Mouse (Mus musculus) heart, embryonic 13.5 days (tissue): ENCODE results near the gene Stpg1. TPM values are rescaled to one million over a fixed set of nuclear protein-coding genes. Genes with fewer than 3 reads are reported as not detected.

Source experiments
- ATAC-seq: fragments of 200-750 bp; cut with Nextera tagmentation; 2 replicates; pipeline ENCODE4 v1.8.0; 2017; ENCODE audit warnings: moderate TSS enrichment; ENCODE audit not compliant: insufficient number of reproducible peaks, low FRiP score, low TSS enrichment; ENCODE audit errors: extremely low read depth
- H3K27ac ChIP-seq: fragments of 300-500 bp; sonication (generic); replicated peaks from 2 replicates; pipeline ENCODE4 v1.5.1; 2015; ENCODE audit warnings: moderate library complexity, mild to moderate bottlenecking, inconsistent platforms
- H3K27me3 ChIP-seq: fragments of 300-500 bp; sonication (generic); replicated peaks from 2 replicates; pipeline ENCODE4 v1.6.1; 2015; ENCODE audit warnings: mild to moderate bottlenecking, inconsistent platforms
- H3K36me3 ChIP-seq: fragments of 300-500 bp; sonication (generic); 2 replicates; pipeline ENCODE4 v1.6.1; 2015; ENCODE audit warnings: mild to moderate bottlenecking, inconsistent platforms
- H3K4me1 ChIP-seq: fragments of 300-500 bp; sonication (generic); 2 replicates; pipeline ENCODE4 v1.6.1; 2015; ENCODE audit warnings: inconsistent platforms
- H3K4me2 ChIP-seq: fragments of 300-500 bp; sonication (generic); 2 replicates; pipeline ENCODE4 v1.6.1; 2015; ENCODE audit warnings: inconsistent platforms, mild to moderate bottlenecking, moderate library complexity
- H3K4me3 ChIP-seq: fragments of 300-500 bp; sonication (generic); 2 replicates; pipeline ENCODE4 v1.5.1; 2015; ENCODE audit warnings: moderate library complexity, mild to moderate bottlenecking, inconsistent platforms
- H3K9ac ChIP-seq: fragments of 300-500 bp; sonication (generic); 2 replicates; pipeline ENCODE4 v1.6.1; 2015; ENCODE audit warnings: inconsistent platforms, mild to moderate bottlenecking, moderate library complexity
- H3K9me3 ChIP-seq: fragments of 300-500 bp; sonication (generic); 2 replicates; pipeline ENCODE4 v1.6.1; 2016; ENCODE audit warnings: inconsistent platforms
- WGBS: fragments of 180-500 bp; shearing (Covaris S2); methylation state at CpG from one replicate; pipeline ENCODE4 v1.1.7; 2015; ENCODE audit warnings: mixed read lengths; 5-methylcytosine and 5-hydroxymethylcytosine counted together
- polyA plus RNA-seq: library from polyadenylated mRNA; unstranded; fragments of >200 nt; fragmentation: Nextera tagmentation; extraction: Ambion mirVana; gene quantifications from 2 replicates; pipeline ENCODE4 v1.2.1, GENCODE M21; 2015

Stpg1 gene
- polyA plus RNA-seq, 1 experiment from 2014 or later: 0.32 TPM

DNA sequence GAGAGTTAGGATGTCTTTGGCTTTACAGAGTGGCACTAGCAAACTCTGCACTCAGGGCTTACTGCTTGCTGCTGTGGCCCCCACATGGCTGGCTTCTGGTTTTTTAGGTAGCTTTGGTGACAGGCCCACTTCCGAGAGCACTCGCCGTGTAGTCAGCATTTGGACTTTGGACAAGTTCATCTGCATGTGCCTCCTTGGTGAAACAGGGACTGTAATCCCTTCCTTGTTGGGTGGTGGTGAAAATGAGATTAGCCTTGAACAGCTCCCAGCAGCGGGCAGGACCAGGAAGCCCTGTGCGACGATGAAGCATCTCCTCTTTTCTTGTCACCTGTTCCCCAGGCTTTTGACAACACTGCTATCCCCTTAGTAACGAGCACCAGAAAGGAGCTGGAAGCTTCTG lies 19.3 kb downstream of the Stpg1 start:
- no peak overlapping the region for H3K4me2 ChIP-seq
- no peaks in the 10 kb centered on the region for H3K4me1 ChIP-seq
- H3K36me3 ChIP-seq: no peaks in the 10 kb centered on the region
- no peak overlapping the region for H3K4me3 ChIP-seq
- no peaks in the 10 kb centered on the region; the same call in 1 of the 2 replicates for H3K9me3 ChIP-seq
- ATAC-seq: no peak
- no peak overlapping the region for H3K27ac ChIP-seq
- peaks cover 25% of the 10 kb centered on the region for H3K27me3 ChIP-seq
- 83% methylated on average over 7 of the region's 7 CpGs for WGBS
- H3K9ac ChIP-seq: no peak overlapping the region

DNA sequence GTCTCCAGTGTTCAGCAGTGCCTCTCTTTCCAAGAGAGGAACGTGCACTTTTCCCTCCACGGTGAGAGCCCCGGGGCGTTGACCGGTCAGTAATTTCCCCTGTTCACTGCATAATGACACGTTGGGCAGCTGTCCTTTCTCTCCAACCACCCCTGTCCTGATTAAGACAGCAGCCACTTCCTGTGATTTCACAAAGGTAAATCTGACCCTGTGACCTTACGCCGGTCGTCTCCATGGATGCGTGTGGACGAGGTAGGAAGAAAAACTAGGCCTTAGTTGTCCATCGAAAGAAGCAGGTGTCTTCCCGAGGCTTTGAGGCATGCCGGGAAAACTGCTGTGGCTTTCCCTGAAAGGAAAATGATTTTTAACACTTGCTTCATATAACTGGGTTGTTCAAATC lies 20.3 kb downstream of the Stpg1 start:
- peaks cover 23% of the 10 kb centered on the region for H3K27me3 ChIP-seq
- no peaks in the 10 kb centered on the region; the same call in 1 of the 2 replicates for H3K9me3 ChIP-seq
- no peak for ATAC-seq
- no peak overlapping the region for H3K9ac ChIP-seq
- H3K4me1 ChIP-seq: no peaks in the 10 kb centered on the region
- no peak overlapping the region for H3K4me2 ChIP-seq
- H3K36me3 ChIP-seq: no peaks in the 10 kb centered on the region
- H3K27ac ChIP-seq: no peak overlapping the region
- 62% methylated on average over 14 of the region's 14 CpGs for WGBS
- no peak overlapping the region for H3K4me3 ChIP-seq

DNA sequence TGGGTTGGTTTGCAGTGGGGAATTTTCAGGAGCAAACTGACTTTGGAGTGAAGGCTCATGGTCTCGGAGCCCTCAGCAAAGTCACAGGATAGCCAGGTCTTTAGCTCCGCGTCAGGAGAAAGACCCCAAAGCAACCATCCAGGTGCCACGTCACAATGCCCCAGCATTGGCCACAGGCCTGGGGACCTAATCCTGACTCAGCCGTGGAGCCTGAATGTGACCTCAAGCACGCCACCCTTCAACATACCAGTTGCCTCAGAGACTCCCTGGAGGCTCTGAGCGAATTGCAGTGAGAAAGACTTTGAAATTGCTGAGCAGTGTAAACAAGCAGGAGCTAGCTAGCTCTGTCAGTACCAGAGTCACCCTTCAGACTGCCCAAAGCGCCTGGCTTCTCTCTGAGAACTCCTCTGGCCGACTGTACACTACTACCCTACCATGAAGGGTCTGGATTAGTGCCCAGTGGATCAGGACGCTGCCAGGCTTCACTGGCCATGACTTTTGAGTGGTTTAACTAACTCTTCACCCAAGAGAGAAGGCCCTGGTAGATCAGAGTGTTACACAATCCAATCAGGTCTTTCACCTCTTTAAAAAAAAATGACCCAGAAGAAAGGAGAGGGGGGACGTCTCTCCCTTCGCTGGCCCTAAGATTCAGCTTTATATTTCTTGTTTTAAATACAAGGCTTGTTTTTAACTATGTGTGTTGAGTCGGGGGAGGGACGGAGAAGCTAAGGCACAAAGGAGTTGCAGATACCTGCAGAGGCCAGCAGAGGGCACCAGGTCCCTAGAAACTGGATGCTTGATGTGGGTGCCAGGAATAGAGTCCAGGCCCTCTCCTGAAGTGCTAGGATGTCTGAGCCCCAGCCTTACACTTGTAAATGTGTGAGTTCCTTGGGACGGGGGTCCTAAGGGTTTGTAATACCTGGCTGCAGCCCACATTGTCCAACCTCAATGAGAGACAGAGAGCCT lies 22.0 kb downstream of the Stpg1 start:
- ATAC-seq: no peak
- Histone ChIP-seq H3K27ac (no peak overlapping the region), H3K27me3 (peaks cover 10% of the 10 kb centered on the region), H3K4me2 (no peak overlapping the region), H3K36me3 (no peaks in the 10 kb centered on the region), H3K4me3 (no peak overlapping the region), H3K4me1 (no peaks in the 10 kb centered on the region), H3K9ac (no peak overlapping the region), H3K9me3 (no peaks in the 10 kb centered on the region; the same call in 1 of the 2 replicates)
- WGBS: 51% methylated on average over 15 of the region's 15 CpGs

DNA sequence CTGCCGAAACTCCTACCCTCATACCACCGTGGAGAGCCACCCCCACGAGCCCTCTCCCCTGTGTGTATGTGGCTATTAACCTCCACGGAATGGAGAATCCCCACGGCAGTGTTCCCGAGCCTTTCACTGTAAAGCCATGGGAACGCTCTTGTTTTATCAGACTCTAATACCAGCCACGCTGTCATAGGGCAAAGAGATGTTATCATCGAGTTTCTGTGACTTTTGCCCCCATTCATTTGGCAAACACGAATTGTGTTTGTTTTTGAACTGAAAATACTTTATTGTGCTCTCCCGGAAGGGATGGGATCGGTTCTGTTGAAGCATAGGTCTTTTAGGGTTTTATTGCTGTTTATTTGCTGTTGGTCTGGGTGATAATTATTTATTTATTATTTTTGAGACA lies 23.5 kb downstream of the Stpg1 start:
- peaks cover 8% of the 10 kb centered on the region; the same call in 1 of the 2 replicates for H3K27me3 ChIP-seq
- ATAC-seq: no peak
- H3K9me3 ChIP-seq: no peaks in the 10 kb centered on the region; the same call in 1 of the 2 replicates
- no peak overlapping the region for H3K9ac ChIP-seq
- H3K36me3 ChIP-seq: no peaks in the 10 kb centered on the region
- H3K4me3 ChIP-seq: no peak overlapping the region
- WGBS: 77% methylated on average over 12 of the region's 12 CpGs
- no peak overlapping the region for H3K27ac ChIP-seq
- H3K4me1 ChIP-seq: no peaks in the 10 kb centered on the region
- H3K4me2 ChIP-seq: no peak overlapping the region

DNA sequence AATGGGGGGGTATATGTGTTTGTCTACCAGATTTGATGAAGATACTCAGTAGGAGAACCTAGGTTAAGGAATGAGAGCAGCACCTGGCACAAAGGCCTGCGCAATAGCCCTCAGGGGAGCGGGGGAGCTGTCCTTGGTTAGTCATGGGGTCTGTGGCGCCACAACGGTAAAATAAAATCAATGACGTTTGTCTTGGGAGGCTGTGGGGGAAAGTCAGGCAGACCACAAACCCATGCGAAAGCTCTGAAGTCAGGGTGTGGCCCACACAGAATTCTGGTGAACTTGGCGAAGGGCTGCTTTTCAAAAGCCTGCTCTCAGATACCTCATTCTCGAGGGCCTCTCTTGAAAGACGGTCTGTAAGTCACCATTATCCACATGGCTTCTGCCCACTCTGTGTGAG lies 25.8 kb downstream of the Stpg1 start:
- H3K4me2 ChIP-seq: no peak overlapping the region
- H3K9me3 ChIP-seq: no peaks in the 10 kb centered on the region; the same call in 1 of the 2 replicates
- peaks cover 19% of the 10 kb centered on the region for H3K27me3 ChIP-seq
- peaks cover 7% of the 10 kb centered on the region for H3K4me1 ChIP-seq
- H3K36me3 ChIP-seq: no peaks in the 10 kb centered on the region
- H3K27ac ChIP-seq: no peak overlapping the region
- 75% methylated on average over 9 of the region's 9 CpGs for WGBS
- no peak overlapping the region for H3K4me3 ChIP-seq
- H3K9ac ChIP-seq: no peak overlapping the region
- no peak for ATAC-seq

DNA sequence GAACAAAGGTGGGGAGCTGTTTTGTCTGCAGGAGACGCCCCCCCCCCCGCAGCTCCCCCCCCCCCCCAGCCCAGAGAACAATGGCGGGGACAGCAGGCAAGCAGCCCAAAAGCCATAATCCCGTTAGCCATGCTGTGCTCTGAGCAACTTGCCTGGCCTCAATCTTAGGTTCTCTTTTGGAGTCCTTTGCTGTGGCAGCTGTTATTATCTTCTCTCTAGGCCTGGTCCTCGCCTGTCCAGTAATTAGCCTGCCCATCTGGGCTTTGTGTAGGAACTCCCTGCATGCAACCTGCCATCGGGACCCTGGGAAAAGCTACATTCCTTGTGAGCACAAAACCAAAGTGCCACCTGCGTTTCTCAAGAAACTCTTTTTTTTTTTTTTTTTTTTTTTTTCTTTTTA lies 29.3 kb downstream of the Stpg1 start:
- 22% methylated on average over 6 of the region's 7 CpGs for WGBS
- Histone ChIP-seq H3K9me3 (no peaks in the 10 kb centered on the region), H3K36me3 (no peaks in the 10 kb centered on the region), H3K4me1 (peaks cover 13% of the 10 kb centered on the region), H3K4me3 (no peak overlapping the region), H3K27ac (no peak overlapping the region), H3K27me3 (peaks cover 37% of the 10 kb centered on the region), H3K4me2 (no peak overlapping the region), H3K9ac (no peak overlapping the region)
- no peak for ATAC-seq

DNA sequence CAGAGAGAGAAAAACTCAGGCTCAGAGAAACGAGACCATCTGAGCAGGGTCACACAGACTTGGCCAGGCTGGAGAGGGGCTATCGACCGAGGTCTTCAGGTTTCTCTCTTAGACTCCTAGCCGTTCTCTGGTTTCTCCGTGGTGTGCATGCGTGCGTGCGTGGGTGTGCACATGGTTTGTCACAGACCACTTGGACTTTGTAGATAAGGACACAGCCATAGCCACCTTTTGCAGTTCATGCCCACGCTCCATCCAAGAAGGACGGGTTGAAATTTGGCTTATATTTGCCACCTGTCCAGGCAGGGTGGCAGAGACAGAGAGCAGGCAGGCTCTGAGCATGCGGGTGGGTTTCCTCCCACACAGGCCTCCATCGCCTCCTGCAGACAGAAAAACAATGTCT lies 30.5 kb downstream of the Stpg1 start:
- Histone ChIP-seq H3K9ac (0 out of 2 replicates have a peak overlapping the region, but pooled peaks have one; percentile 28), H3K36me3 (no peaks in the 10 kb centered on the region), H3K4me2 (no peak overlapping the region), H3K27me3 (peaks cover 37% of the 10 kb centered on the region), H3K4me3 (no peak overlapping the region), H3K4me1 (peaks cover 13% of the 10 kb centered on the region), H3K9me3 (peaks cover under 1% of the 10 kb centered on the region; the same call in 1 of the 2 replicates), H3K27ac (no peak overlapping the region)
- ATAC-seq: no peak
- 62% methylated on average over 12 of the region's 12 CpGs for WGBS

DNA sequence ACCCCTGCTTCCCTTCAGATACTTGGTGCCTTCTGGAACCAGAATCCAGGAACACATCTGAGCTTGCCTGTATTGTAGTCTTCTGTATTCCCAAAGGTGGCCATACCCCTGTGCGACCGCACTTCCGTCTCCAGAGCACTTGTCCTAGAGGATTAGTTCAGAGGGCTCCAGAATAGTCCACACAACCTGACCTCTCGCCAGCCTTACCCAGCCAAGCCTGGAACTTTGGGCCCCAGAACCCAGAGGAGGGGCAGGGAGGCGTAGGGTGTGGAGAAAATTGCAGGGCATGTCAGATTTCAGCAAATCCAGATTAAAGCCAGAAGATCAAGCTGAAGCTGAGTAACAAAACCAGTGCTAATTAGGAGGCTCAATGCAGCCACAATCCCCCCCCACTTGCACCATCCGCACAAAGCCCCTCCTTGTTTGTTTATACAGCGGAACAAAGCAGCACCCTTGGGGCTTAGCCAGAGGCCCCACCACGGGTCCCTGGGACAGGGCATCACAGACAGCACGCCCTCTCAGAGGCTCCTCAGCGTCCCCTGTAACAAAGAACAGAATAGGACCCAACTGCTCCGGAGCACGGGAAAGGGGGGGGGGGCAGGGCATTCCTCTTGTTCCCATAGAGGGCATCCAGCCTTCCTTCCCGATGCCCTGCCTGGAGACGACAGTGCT lies 31.6 kb downstream of the Stpg1 start:
- H3K4me2 ChIP-seq: no peak overlapping the region
- peaks cover 37% of the 10 kb centered on the region for H3K27me3 ChIP-seq
- peaks cover 13% of the 10 kb centered on the region for H3K4me1 ChIP-seq
- 40% methylated on average over 14 of the region's 14 CpGs for WGBS
- no peak overlapping the region for H3K27ac ChIP-seq
- no peaks in the 10 kb centered on the region for H3K36me3 ChIP-seq
- ATAC-seq: no peak
- no peak overlapping the region for H3K4me3 ChIP-seq
- peaks cover 7% of the 10 kb centered on the region; the same call in 1 of the 2 replicates for H3K9me3 ChIP-seq
- H3K9ac ChIP-seq: 0 out of 2 replicates have a peak overlapping the region, but pooled peaks have one; percentile 6

DNA sequence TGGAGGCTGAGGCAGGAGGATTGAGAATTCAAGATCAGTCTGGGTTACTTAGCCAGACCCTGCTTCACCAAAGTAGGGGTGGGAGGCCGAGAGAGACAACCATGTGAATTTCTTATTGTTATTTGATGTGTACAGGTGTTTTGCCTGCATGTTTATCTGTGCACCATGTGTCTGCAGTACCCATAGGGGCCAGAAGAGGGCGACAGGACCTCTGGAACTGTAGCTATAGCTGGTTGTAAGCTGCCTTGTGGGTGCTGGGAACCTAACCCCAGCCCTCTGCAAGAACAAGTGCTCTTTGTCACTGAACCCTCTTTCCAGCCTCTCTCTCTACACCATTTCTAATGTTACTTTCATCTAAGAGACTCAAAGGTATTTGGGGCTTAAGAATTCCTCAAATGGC lies 35.7 kb downstream of the Stpg1 start:
- no peak overlapping the region for H3K4me3 ChIP-seq
- ATAC-seq: no peak
- peaks cover 20% of the 10 kb centered on the region for H3K27me3 ChIP-seq
- H3K4me1 ChIP-seq: peaks cover 10% of the 10 kb centered on the region
- H3K27ac ChIP-seq: no peak overlapping the region
- H3K4me2 ChIP-seq: no peak overlapping the region
- no peak overlapping the region for H3K9ac ChIP-seq
- WGBS: 44% methylated on average over 2 of the region's 2 CpGs
- peaks cover 7% of the 10 kb centered on the region; the same call in 1 of the 2 replicates for H3K9me3 ChIP-seq
- no peaks in the 10 kb centered on the region for H3K36me3 ChIP-seq

DNA sequence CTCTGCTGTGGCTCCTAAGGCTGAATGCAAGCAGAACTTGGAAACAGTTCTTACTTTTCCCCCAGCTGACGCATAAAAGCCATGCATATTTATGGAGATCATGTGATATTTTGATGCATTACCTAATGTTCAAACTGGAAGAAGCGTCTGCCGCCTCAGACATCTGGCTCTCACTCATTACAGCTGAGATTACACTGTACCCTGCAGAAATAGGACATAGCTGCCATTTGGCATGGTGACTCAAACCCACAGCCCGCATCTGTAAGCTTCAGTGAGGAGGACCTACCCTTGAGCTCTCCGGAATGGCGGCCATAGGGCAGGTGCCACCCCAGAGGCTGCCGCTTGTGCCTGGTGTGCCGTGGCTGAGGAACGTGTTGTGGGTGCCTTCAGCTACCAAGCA lies 36.6 kb downstream of the Stpg1 start:
- WGBS: 83% methylated on average over 9 of the region's 9 CpGs
- Histone ChIP-seq H3K9ac (no peak overlapping the region), H3K4me1 (peaks cover 6% of the 10 kb centered on the region; the same call in 1 of the 2 replicates), H3K9me3 (peaks cover 7% of the 10 kb centered on the region; the same call in 1 of the 2 replicates), H3K36me3 (no peaks in the 10 kb centered on the region), H3K27ac (no peak overlapping the region), H3K4me3 (no peak overlapping the region), H3K4me2 (no peak overlapping the region), H3K27me3 (peaks cover 10% of the 10 kb centered on the region; the same call in 1 of the 2 replicates)
- no peak for ATAC-seq
